Mouse (Mus musculus): ENCODE data around the gene Zfp36.

The Zfp36 gene

GRCm38 (mm10) chr7:28367663-28368275 is 12.3 kb downstream of the Zfp36 start:
- DNase-seq: no peak

GRCm38 (mm10) chr7:28362441-28363060 is 17.5 kb downstream of the Zfp36 start:
- no peak for DNase-seq

GRCm38 (mm10) chr7:28361647-28362341 is 18.3 kb downstream of the Zfp36 start:
- no peak for DNase-seq

GRCm38 (mm10) chr7:28360291-28360690 is 19.8 kb downstream of the Zfp36 start:
- DNase-seq: no peak

GRCm38 (mm10) chr7:28359854-28360253 is 20.2 kb downstream of the Zfp36 start:
- DNase-seq: peak; percentile 52

GRCm38 (mm10) chr7:28358431-28358830 is 21.6 kb downstream of the Zfp36 start:
- DNase-seq: peak; percentile 6

GRCm38 (mm10) chr7:28357984-28358383 is 22.1 kb downstream of the Zfp36 start:
- DNase-seq: peak; percentile 35

GRCm38 (mm10) chr7:28356981-28357380 is 23.1 kb downstream of the Zfp36 start:
- DNase-seq: peak; percentile 87

- no peak for DNase-seq
Measured at GRCm38 (mm10) chr7:28355221-28355620, 24.8 kb downstream of the Zfp36 start.

GRCm38 (mm10) chr7:28354596-28354995 is 25.5 kb downstream of the Zfp36 start:
- DNase-seq: no peak

GRCm38 (mm10) chr7:28354113-28354581 is 25.9 kb downstream of the Zfp36 start:
- DNase-seq: no peak

- peak; percentile 34 for DNase-seq
Measured at GRCm38 (mm10) chr7:28353267-28353666, 26.8 kb downstream of the Zfp36 start.

GRCm38 (mm10) chr7:28351676-28352191 is 28.3 kb downstream of the Zfp36 start:
- DNase-seq: no peak

GRCm38 (mm10) chr7:28350155-28350883 is 29.7 kb downstream of the Zfp36 start, which contains the start of gene Rps16:
Gene Rps16 (plus strand): TSS chr7:28350652.
- DNase-seq: peak; percentile 99

GRCm38 (mm10) chr7:28348601-28349000 is 31.5 kb downstream of the Zfp36 start:
- DNase-seq: no peak

GRCm38 (mm10) chr7:28347746-28348145 is 32.3 kb downstream of the Zfp36 start:
- DNase-seq: peak; percentile 36

GRCm38 (mm10) chr7:28344637-28345036 is 35.4 kb downstream of the Zfp36 start:
- DNase-seq: peak; percentile 78

- DNase-seq: no peak
Measured at GRCm38 (mm10) chr7:28341381-28341780, 38.7 kb downstream of the Zfp36 start.

GRCm38 (mm10) chr7:28339213-28339917 is 40.7 kb downstream of the Zfp36 start:
- DNase-seq: peak; percentile 71

- DNase-seq: peak; percentile 99
Measured at GRCm38 (mm10) chr7:28338108-28338998, 41.7 kb downstream of the Zfp36 start, which contains the start of gene Supt5. Gene Supt5 (minus strand): TSS chr7:28338746.

GRCm38 (mm10) chr7:28335471-28335870 is 44.6 kb downstream of the Zfp36 start:
- DNase-seq: no peak
